Mouse (Mus musculus): ENCODE data around the gene Mgarp. TPM values are rescaled to one million over a fixed set of nuclear protein-coding genes. Genes with fewer than 3 reads are reported as not detected.
"Not testable (repeated sequence)": the region's sequence is repeated elsewhere in the genome, so short reads cannot be mapped to it uniquely, and the experiment has no call there.

Gene Mgarp
- polyA plus RNA-seq, 1 experiment from 2014 or later = 1.5 TPM

GRCm38 (mm10) chr3:51358660-51359557 lies 37.6 kb downstream of the Mgarp start:
- WGBS = under 1% methylated on average over 50 of the region's 50 CpGs
- Histone ChIP-seq H3K9ac (peak overlapping the region; percentile 57), H3K4me1 (peaks cover 6% of the 10 kb centered on the region), H3K27ac (no peak overlapping the region), H3K27me3 (peaks cover 22% of the 10 kb centered on the region), H3K9me3 (replicated peaks) (no peaks in the 10 kb centered on the region), H3K4me2 (peak overlapping the region; percentile 66), H3K36me3 (ENCODE audit: poor library complexity, severe bottlenecking) (no peaks in the 10 kb centered on the region), H3K4me3 (peak overlapping the region; percentile 47)
- peak; percentile 78 for ATAC-seq

GRCm38 (mm10) chr3:51358181-51358580 lies 38.4 kb downstream of the Mgarp start:
- 1% methylated on average over 15 of the region's 15 CpGs for WGBS
- peak; percentile 55; the same call in 1 of the 2 replicates for ATAC-seq
- no peaks in the 10 kb centered on the region for H3K36me3 ChIP-seq (ENCODE audit: poor library complexity, severe bottlenecking)
- peak overlapping the region; percentile 47 for H3K4me3 ChIP-seq
- no peak overlapping the region for H3K9ac ChIP-seq
- no peak overlapping the region for H3K27ac ChIP-seq
- H3K4me1 ChIP-seq = peaks cover 6% of the 10 kb centered on the region
- peak overlapping the region; percentile 66 for H3K4me2 ChIP-seq
- H3K9me3 ChIP-seq (replicated peaks) = no peaks in the 10 kb centered on the region
- peaks cover 17% of the 10 kb centered on the region for H3K27me3 ChIP-seq

- 8% methylated on average over 14 of the region's 14 CpGs for WGBS
- Histone ChIP-seq H3K36me3 (ENCODE audit: poor library complexity, severe bottlenecking) (no peaks in the 10 kb centered on the region), H3K27ac (no peak overlapping the region), H3K9me3 (replicated peaks) (no peaks in the 10 kb centered on the region), H3K4me2 (peak overlapping the region; percentile 66), H3K4me1 (peaks cover 6% of the 10 kb centered on the region), H3K4me3 (peak overlapping the region; percentile 47), H3K27me3 (peaks cover 17% of the 10 kb centered on the region), H3K9ac (no peak overlapping the region)
- ATAC-seq = no peak
These were observed 38.9 kb downstream of the Mgarp start for GRCm38 (mm10) chr3:51357624-51358023.

GRCm38 (mm10) chr3:51357078-51357477 lies 39.5 kb downstream of the Mgarp start:
- Histone ChIP-seq H3K36me3 (ENCODE audit: poor library complexity, severe bottlenecking) (no peaks in the 10 kb centered on the region), H3K9me3 (replicated peaks) (no peaks in the 10 kb centered on the region), H3K4me1 (peaks cover 6% of the 10 kb centered on the region), H3K27ac (no peak overlapping the region), H3K27me3 (peaks cover 17% of the 10 kb centered on the region), H3K4me2 (no peak overlapping the region), H3K4me3 (no peak overlapping the region), H3K9ac (no peak overlapping the region)
- WGBS = 54% methylated on average over 5 of the region's 5 CpGs
- ATAC-seq = no peak

GRCm38 (mm10) chr3:51354956-51355355 lies 41.6 kb downstream of the Mgarp start:
- H3K27ac ChIP-seq; H3K9me3 ChIP-seq (replicated peaks); ATAC-seq; H3K36me3 ChIP-seq (ENCODE audit: poor library complexity, severe bottlenecking); H3K4me3 ChIP-seq; H3K4me2 ChIP-seq; H3K9ac ChIP-seq; H3K4me1 ChIP-seq: not testable (repeated sequence)
- WGBS = 86% methylated on average over 6 of the region's 6 CpGs
- H3K27me3 ChIP-seq = peaks cover 15% of the 10 kb centered on the region

- Histone ChIP-seq H3K4me3 (no peak overlapping the region), H3K9ac (no peak overlapping the region), H3K27me3 (peaks cover 6% of the 10 kb centered on the region), H3K27ac (no peak overlapping the region), H3K36me3 (ENCODE audit: poor library complexity, severe bottlenecking) (no peaks in the 10 kb centered on the region), H3K9me3 (replicated peaks) (no peaks in the 10 kb centered on the region), H3K4me1 (peaks cover 5% of the 10 kb centered on the region), H3K4me2 (no peak overlapping the region)
- ATAC-seq = no peak
- 70% methylated on average over 3 of the region's 3 CpGs for WGBS
These were observed 42.5 kb downstream of the Mgarp start for GRCm38 (mm10) chr3:51354034-51354427.

GRCm38 (mm10) chr3:51353325-51354033 lies 43.1 kb downstream of the Mgarp start:
- Histone ChIP-seq H3K4me2 (no peak overlapping the region), H3K27ac (no peak overlapping the region), H3K4me3 (no peak overlapping the region), H3K9me3 (replicated peaks) (no peaks in the 10 kb centered on the region), H3K27me3 (peaks cover under 1% of the 10 kb centered on the region), H3K36me3 (ENCODE audit: poor library complexity, severe bottlenecking) (no peaks in the 10 kb centered on the region), H3K9ac (no peak overlapping the region), H3K4me1 (no peaks in the 10 kb centered on the region)
- 79% methylated on average over 4 of the region's 4 CpGs for WGBS
- peak; percentile 65; the same call in 1 of the 2 replicates for ATAC-seq

- Histone ChIP-seq H3K9me3 (replicated peaks) (no peaks in the 10 kb centered on the region), H3K36me3 (ENCODE audit: poor library complexity, severe bottlenecking) (no peaks in the 10 kb centered on the region), H3K9ac (no peak overlapping the region), H3K27me3 (no peaks in the 10 kb centered on the region), H3K4me3 (no peak overlapping the region), H3K4me1 (no peaks in the 10 kb centered on the region), H3K27ac (no peak overlapping the region), H3K4me2 (no peak overlapping the region)
- no peak for ATAC-seq
- WGBS = 38% methylated on average over 3 of the region's 3 CpGs
These were observed 45.7 kb downstream of the Mgarp start for GRCm38 (mm10) chr3:51350806-51351205.

- Histone ChIP-seq H3K27ac (no peak overlapping the region), H3K4me1 (no peaks in the 10 kb centered on the region), H3K27me3 (no peaks in the 10 kb centered on the region), H3K36me3 (ENCODE audit: poor library complexity, severe bottlenecking) (no peaks in the 10 kb centered on the region), H3K4me2 (no peak overlapping the region), H3K4me3 (no peak overlapping the region), H3K9me3 (replicated peaks) (no peaks in the 10 kb centered on the region), H3K9ac (no peak overlapping the region)
- 65% methylated on average over 3 of the region's 3 CpGs for WGBS
- ATAC-seq = no peak
These were observed 47.8 kb downstream of the Mgarp start for GRCm38 (mm10) chr3:51348646-51349238.

- 97% methylated on average over 2 of the region's 2 CpGs for WGBS
- not testable (repeated sequence) for H3K27me3 ChIP-seq; H3K9me3 ChIP-seq (replicated peaks); ATAC-seq; H3K4me3 ChIP-seq; H3K9ac ChIP-seq; H3K4me2 ChIP-seq; H3K36me3 ChIP-seq (ENCODE audit: poor library complexity, severe bottlenecking); H3K27ac ChIP-seq; H3K4me1 ChIP-seq
These were observed 51.5 kb downstream of the Mgarp start for GRCm38 (mm10) chr3:51345017-51345416.

- not testable (repeated sequence) for H3K9ac ChIP-seq; H3K27ac ChIP-seq; H3K9me3 ChIP-seq (replicated peaks); H3K4me3 ChIP-seq; H3K27me3 ChIP-seq; H3K4me1 ChIP-seq; ATAC-seq; H3K36me3 ChIP-seq (ENCODE audit: poor library complexity, severe bottlenecking); H3K4me2 ChIP-seq
- WGBS = 92% methylated on average over 6 of the region's 6 CpGs
These were observed 52.4 kb downstream of the Mgarp start for GRCm38 (mm10) chr3:51344182-51344581.

GRCm38 (mm10) chr3:51343260-51343659 lies 53.3 kb downstream of the Mgarp start:
- no peaks in the 10 kb centered on the region for H3K27me3 ChIP-seq
- peaks cover 15% of the 10 kb centered on the region for H3K4me1 ChIP-seq
- WGBS = 92% methylated on average over 4 of the region's 4 CpGs
- H3K36me3 ChIP-seq (ENCODE audit: poor library complexity, severe bottlenecking) = no peaks in the 10 kb centered on the region
- no peak overlapping the region for H3K27ac ChIP-seq
- no peak for ATAC-seq
- H3K9me3 ChIP-seq (replicated peaks) = no peaks in the 10 kb centered on the region
- no peak overlapping the region for H3K4me3 ChIP-seq
- no peak overlapping the region for H3K9ac ChIP-seq
- H3K4me2 ChIP-seq = no peak overlapping the region

Measured in forebrain, embryonic 13.5 days (tissue).